Mouse (Mus musculus) adrenal gland, postnatal 0 days (tissue): ENCODE data around the gene Hoxa1. TPM values are rescaled to one million over a fixed set of nuclear protein-coding genes. Genes with fewer than 3 reads are reported as not detected.

ENCODE experiments used
- polyA plus RNA-seq: library from polyadenylated mRNA; unstranded; fragments of >200 nt; fragmentation: Nextera tagmentation; extraction: Ambion mirVana; gene quantifications from 2 replicates; pipeline ENCODE4 v1.2.1, GENCODE M21; 2015

The Hoxa1 gene
- 0.60 and 0.86 TPM in 2 replicates for polyA plus RNA-seq

GRCm38 (mm10) chr6:52158276-52159051 is at the start of gene Hoxa1:
Gene Hoxa1 (minus strand): TSS chr6:52158317.

DNA sequence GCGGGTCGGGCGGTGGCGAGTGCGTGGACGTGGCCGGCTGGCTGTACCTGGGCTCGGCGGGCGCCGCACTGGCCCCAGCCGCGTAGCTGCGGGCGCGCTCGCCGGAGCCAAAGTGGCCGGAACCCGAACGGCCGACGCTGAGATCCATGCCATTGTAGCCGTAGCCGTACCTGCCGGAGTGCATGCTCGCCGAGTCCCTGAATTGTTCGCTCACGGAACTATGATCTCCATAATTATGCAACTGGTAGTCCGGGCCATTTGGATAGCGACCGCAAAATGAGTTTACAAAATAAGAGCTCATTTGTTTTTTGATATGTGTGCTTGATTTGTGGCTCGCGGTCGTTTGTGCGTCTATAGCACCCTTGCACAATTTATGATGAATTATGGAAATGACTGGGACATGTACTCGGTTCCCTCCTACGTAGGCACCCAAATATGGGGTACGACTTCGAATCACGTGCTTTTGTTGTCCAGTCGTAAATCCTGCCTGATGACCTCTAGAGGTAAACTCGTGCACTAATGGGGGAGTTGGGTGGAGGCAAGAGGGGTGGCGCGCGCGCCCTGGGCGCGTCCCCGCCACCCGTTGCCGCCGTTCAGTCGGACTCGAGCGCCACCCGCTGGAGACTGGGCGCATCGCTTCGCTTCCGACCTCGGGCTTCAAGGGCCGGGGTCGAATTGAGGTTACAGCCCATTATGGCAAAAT is 46.1 kb upstream of the Hoxa1 start, which contains the start of gene Hoxa5:
Gene Hoxa5, minus strand, starts transcription at position 538 of the 703 bp plus-strand sequence.

DNA sequence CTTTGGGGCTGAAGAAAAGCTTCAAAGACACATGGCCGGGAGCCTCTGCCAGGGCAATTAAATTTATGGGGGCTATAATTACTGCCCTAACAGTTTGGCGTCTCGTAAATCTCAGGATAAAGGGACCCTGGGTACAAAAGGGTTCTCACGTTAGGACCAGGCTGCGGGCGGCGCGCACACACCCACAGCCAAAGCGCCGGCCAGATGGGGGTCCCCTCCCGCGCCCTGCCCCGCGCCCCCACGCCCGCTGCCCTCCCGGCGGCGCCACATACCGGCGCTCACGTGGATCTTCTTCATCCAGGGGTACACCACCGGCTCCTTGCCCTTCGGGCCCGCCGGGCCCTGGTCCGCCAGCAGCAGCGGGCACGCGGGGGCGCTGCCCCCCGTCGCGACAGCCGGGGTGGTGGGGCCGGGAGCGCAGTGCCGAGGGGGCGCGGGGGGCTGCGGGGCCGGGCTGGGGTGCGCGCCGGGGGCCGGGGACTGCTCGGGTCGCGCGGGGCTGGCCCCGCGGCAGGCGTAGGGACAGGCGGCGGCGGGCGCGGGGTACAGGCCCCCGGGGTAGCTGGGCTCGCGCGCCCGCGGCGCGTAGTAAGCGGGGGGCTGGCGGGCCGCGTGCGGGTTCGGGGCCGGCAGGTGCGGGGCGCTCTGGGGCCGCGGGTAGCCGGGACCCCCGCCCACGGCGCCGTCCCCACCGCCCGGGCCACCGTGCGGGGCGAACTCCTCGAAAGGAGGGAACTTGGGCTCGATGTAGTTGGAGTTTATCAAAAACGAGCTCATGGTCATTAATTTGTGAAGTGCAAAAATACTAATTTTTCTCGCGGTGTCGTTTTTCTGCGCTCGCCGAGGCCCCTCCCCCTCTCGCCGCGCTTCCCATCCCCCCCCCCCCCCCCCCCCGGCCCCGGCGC is 33.0 kb upstream of the Hoxa1 start, which contains the start of gene Hoxa4:
Gene Hoxa4, minus strand, starts transcription at position 848 of the 905 bp plus-strand sequence.

DNA sequence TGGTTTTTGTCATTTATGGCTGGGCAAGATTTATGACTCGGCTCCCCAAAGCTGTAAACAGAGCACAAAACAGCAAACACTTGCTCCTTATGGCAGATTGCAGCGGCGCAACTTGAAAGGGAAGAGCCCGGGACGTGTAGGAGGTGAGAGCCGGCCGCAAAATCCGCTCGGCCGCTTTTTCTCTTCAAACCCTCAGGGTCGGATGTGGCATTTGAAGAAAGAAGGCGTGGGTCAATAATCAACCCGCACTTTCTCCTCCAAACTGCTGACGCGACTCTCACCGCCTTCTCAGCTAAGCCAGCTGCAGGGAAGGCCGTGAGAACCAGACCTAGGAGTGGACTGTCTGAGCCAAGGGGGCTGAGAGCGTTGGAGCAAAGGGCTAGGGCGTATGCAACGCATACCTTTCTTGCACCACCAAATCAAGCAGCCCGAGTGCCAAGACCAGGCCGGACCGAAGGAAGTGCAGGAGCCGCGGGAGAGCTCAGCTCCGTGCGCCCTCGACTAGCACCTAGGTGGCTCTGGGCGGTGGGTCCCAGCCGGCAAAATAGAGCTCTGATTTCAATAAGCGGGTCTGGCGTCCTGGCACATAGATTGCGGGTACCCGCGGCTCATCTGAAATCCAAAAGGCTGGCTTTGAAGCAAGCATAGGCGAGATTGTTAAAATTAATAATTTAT is 19.1 kb upstream of the Hoxa1 start, which contains the start of gene 5730596B20Rik:
Gene 5730596B20Rik, plus strand, starts transcription at position 438 of the 675 bp plus-strand sequence.

GRCm38 (mm10) chr6:52164626-52165440 is 6.7 kb upstream of the Hoxa1 start, which contains the start of gene Hoxa2:
Gene Hoxa2 (minus strand): TSS chr6:52164831.

Other genes starting within 250 kb of the Hoxa1 start
- gene Skap2, start 145.8 kb downstream of the Hoxa1 start, polyA plus RNA-seq = 37.2 and 53.8 TPM in 2 replicates
- 2.3 and 3.6 TPM in 2 replicates for gene Hoxa2, start 6.5 kb upstream of the Hoxa1 start, polyA plus RNA-seq
- gene 5730596B20Rik, start 19.2 kb upstream of the Hoxa1 start, polyA plus RNA-seq = 0.47 and 0.52 TPM in 2 replicates
- gene Hoxa4, start 33.4 kb upstream of the Hoxa1 start, polyA plus RNA-seq = 1.1 and 1.4 TPM in 2 replicates
- 7.5 and 7.7 TPM in 2 replicates for gene Hoxa5, start 46.3 kb upstream of the Hoxa1 start, polyA plus RNA-seq
- gene Hoxa6, start 50.4 kb upstream of the Hoxa1 start, polyA plus RNA-seq = 1.6 and 1.7 TPM in 2 replicates
- gene Hoxa3, start 55.0 kb upstream of the Hoxa1 start, polyA plus RNA-seq = 2.4 and 2.9 TPM in 2 replicates
- 0.44 and 0.66 TPM in 2 replicates for gene Gm28308, start 55.0 kb upstream of the Hoxa1 start, polyA plus RNA-seq
- gene Hoxa7, start 63.5 kb upstream of the Hoxa1 start, polyA plus RNA-seq = 20.9 and 22.7 TPM in 2 replicates
- gene Hoxa9, start 72.8 kb upstream of the Hoxa1 start, polyA plus RNA-seq = 1.4 and 4.8 TPM in 2 replicates
- 2.3 and 8.7 TPM in 2 replicates for gene Hoxa10, start 82.5 kb upstream of the Hoxa1 start, polyA plus RNA-seq
- gene Hoxa11, start 87.5 kb upstream of the Hoxa1 start, polyA plus RNA-seq = 0.17 and 1.6 TPM in 2 replicates
- not detected in 2 replicates for gene Hoxa13, start 102.6 kb upstream of the Hoxa1 start, polyA plus RNA-seq
- not detected in 2 replicates for gene Evx1, start 155.2 kb upstream of the Hoxa1 start, polyA plus RNA-seq